29 mouse cellular contexts compared by ENCODE assay signal in the genomic region with DNA sequence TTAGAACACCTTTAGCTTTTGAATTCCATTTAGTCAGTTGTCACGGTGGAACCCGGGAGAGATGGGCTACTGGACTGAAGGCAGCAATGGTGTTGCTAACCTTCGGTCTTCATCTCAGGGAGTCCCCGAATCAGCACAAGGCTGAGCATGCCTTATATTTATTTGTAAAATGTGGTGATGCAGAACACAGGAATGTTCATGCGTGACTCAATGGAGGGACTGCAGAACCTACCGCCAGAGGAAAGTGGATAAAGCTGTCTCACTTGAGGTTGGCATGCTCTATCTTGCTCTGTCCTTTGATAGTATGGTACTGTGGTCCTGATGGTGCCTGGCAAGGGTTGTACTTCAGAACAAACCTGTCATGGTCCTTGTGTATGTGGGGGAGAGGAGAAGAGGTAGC.
"Had no signal": no experiment of that assay in that cellular context is flagged by ENCODE, and none has a peak within 500 bp of the region (broad histone marks: within the 10 kb centered on the region; RNA-seq: fewer than 3 reads in every experiment).

No protein-coding gene starts in this region.

- DNase-seq: heart, postnatal 10 days; heart, postnatal 14 days; heart, postnatal 36 days; heart, postnatal 4 days; kidney, adult 11 months; kidney, adult 18-20 months; kidney, adult 2 months; kidney, adult 8-10 months; kidney, adult 9 months; kidney, postnatal 10 days; kidney, postnatal 14 days; kidney, postnatal 25 days; kidney, postnatal 36 days; kidney, postnatal 4 days; layer of hippocampus, adult 9-11 months; layer of hippocampus, postnatal 36 days had no signal

- H3K27me3 ChIP-seq: heart, embryonic 12.5 days; heart, embryonic 13.5 days; heart, embryonic 15.5 days; hindbrain, embryonic 12.5 days; hindbrain, embryonic 13.5 days; hindbrain, embryonic 15.5 days; intestine, embryonic 15.5 days; kidney, embryonic 15.5 days had no signal

- ATAC-seq: hindbrain, embryonic 16.5 days; hindbrain, postnatal 0 days; inflammation-experienced regulatory T-cells, adult 6 months; intestine, embryonic 15.5 days; intestine, embryonic 16.5 days; intestine, postnatal 0 days had no signal
